Mouse (Mus musculus): ENCODE results near the gene Robo2. TPM values are rescaled to one million over a fixed set of nuclear protein-coding genes. Genes with fewer than 3 reads are reported as not detected.

The Robo2 gene
- total and polyA plus RNA-seq, 2 experiments from 2014 or later: 45.5 to 114 TPM

GRCm38 (mm10) chr16:74237411-74237930, 174.2 kb downstream of the Robo2 start:
- no peak for ATAC-seq

GRCm38 (mm10) chr16:74234393-74235059, 177.1 kb downstream of the Robo2 start:
- Histone ChIP-seq H3K4me1 (ENCODE audit: insufficient read depth) (0 out of 2 replicates have a peak, but pooled peaks cover 7% of the 10 kb centered on the region), H3K27ac (ENCODE audit: low read depth, low read length) (peak overlapping the region; percentile 48), H3K36me3 (ENCODE audit: insufficient read depth) (no peaks in the 10 kb centered on the region), H3K4me3 (ENCODE audit: low read depth, low read length) (no peak overlapping the region), H3K9ac (no peak overlapping the region), H3K9me3 (ENCODE audit: low read length) (no peaks in the 10 kb centered on the region), H3K4me2 (ENCODE audit: low read depth) (no peak overlapping the region), H3K27me3 (ENCODE audit: insufficient read depth, low read length) (no peaks in the 10 kb centered on the region)
- whole genome bisulfite sequencing: 43% methylated on average over 6 of the region's 6 CpGs
- ATAC-seq (peak; percentile 55), DNase-seq (peak; percentile 50)
- TF ChIP-seq CTCF (IDR thresholded peaks at IDR 0.05; ENCODE audit: low read depth): no peak

More at GRCm38 (mm10) chr16:74237411-74237930, 174.2 kb downstream of the Robo2 start:
- Histone ChIP-seq H3K36me3 (ENCODE audit: insufficient read depth) (no peaks in the 10 kb centered on the region), H3K27ac (ENCODE audit: low read depth, low read length) (no peak overlapping the region), H3K9me3 (ENCODE audit: low read length) (no peaks in the 10 kb centered on the region), H3K4me1 (ENCODE audit: insufficient read depth) (0 out of 2 replicates have a peak, but pooled peaks cover 7% of the 10 kb centered on the region), H3K27me3 (ENCODE audit: insufficient read depth, low read length) (no peaks in the 10 kb centered on the region), H3K4me2 (ENCODE audit: low read depth) (no peak overlapping the region), H3K4me3 (ENCODE audit: low read depth, low read length) (no peak overlapping the region), H3K9ac (no peak overlapping the region)
- WGBS: 99% methylated on average over 2 of the region's 2 CpGs
- DNase-seq: no peak
- TF ChIP-seq CTCF (IDR thresholded peaks at IDR 0.05; ENCODE audit: low read depth): no peak

GRCm38 (mm10) chr16:74233596-74233995, 178.0 kb downstream of the Robo2 start:
- no peak overlapping the region for H3K9ac ChIP-seq
- no peak overlapping the region for H3K4me2 ChIP-seq (ENCODE audit: low read depth)
- H3K4me3 ChIP-seq (ENCODE audit: low read depth, low read length): no peak overlapping the region
- H3K36me3 ChIP-seq (ENCODE audit: insufficient read depth): no peaks in the 10 kb centered on the region
- H3K4me1 ChIP-seq (ENCODE audit: insufficient read depth): 0 out of 2 replicates have a peak, but pooled peaks cover 7% of the 10 kb centered on the region
- no peak overlapping the region for H3K27ac ChIP-seq (ENCODE audit: low read depth, low read length)
- no peak for ATAC-seq
- 62% methylated on average over 5 of the region's 5 CpGs for WGBS
- no peaks in the 10 kb centered on the region for H3K27me3 ChIP-seq (ENCODE audit: insufficient read depth, low read length)
- no peak for DNase-seq
- no peaks in the 10 kb centered on the region for H3K9me3 ChIP-seq (ENCODE audit: low read length)
- no peak for TF ChIP-seq CTCF (IDR thresholded peaks at IDR 0.05; ENCODE audit: low read depth)

- Histone ChIP-seq H3K9me3 (ENCODE audit: low read length) (no peaks in the 10 kb centered on the region), H3K4me1 (ENCODE audit: insufficient read depth) (no peaks in the 10 kb centered on the region), H3K9ac (no peak overlapping the region), H3K27ac (ENCODE audit: low read depth, low read length) (no peak overlapping the region), H3K4me3 (ENCODE audit: low read depth, low read length) (no peak overlapping the region), H3K4me2 (ENCODE audit: low read depth) (no peak overlapping the region), H3K36me3 (ENCODE audit: insufficient read depth) (no peaks in the 10 kb centered on the region), H3K27me3 (ENCODE audit: insufficient read depth, low read length) (no peaks in the 10 kb centered on the region)
- ATAC-seq: no peak
- DNase-seq: no peak
- TF ChIP-seq CTCF (IDR thresholded peaks at IDR 0.05; ENCODE audit: low read depth): no peak
Measured at GRCm38 (mm10) chr16:74227285-74227684, 184.3 kb downstream of the Robo2 start.

GRCm38 (mm10) chr16:74225423-74226272, 186.0 kb downstream of the Robo2 start:
- Histone ChIP-seq H3K4me1 (ENCODE audit: insufficient read depth) (no peaks in the 10 kb centered on the region), H3K9ac (no peak overlapping the region), H3K4me3 (ENCODE audit: low read depth, low read length) (no peak overlapping the region), H3K9me3 (ENCODE audit: low read length) (no peaks in the 10 kb centered on the region), H3K27me3 (ENCODE audit: insufficient read depth, low read length) (no peaks in the 10 kb centered on the region), H3K27ac (ENCODE audit: low read depth, low read length) (no peak overlapping the region), H3K36me3 (ENCODE audit: insufficient read depth) (no peaks in the 10 kb centered on the region), H3K4me2 (ENCODE audit: low read depth) (no peak overlapping the region)
- ATAC-seq: peak; percentile 66
- 46% methylated on average over 7 of the region's 7 CpGs for WGBS
- TF ChIP-seq CTCF (IDR thresholded peaks at IDR 0.05; ENCODE audit: low read depth): no peak
- DNase-seq: peak; percentile 53

- Histone ChIP-seq H3K36me3 (ENCODE audit: insufficient read depth) (no peaks in the 10 kb centered on the region), H3K27me3 (ENCODE audit: insufficient read depth, low read length) (no peaks in the 10 kb centered on the region), H3K27ac (ENCODE audit: low read depth, low read length) (no peak overlapping the region), H3K9ac (no peak overlapping the region), H3K4me3 (ENCODE audit: low read depth, low read length) (no peak overlapping the region), H3K4me1 (ENCODE audit: insufficient read depth) (no peaks in the 10 kb centered on the region), H3K4me2 (ENCODE audit: low read depth) (no peak overlapping the region), H3K9me3 (ENCODE audit: low read length) (no peaks in the 10 kb centered on the region)
- no peak for ATAC-seq
- DNase-seq: no peak
- TF ChIP-seq CTCF (IDR thresholded peaks at IDR 0.05; ENCODE audit: low read depth): no peak
- WGBS: 83% methylated on average over 5 of the region's 5 CpGs
Measured at GRCm38 (mm10) chr16:74222501-74222900, 189.1 kb downstream of the Robo2 start.
